Mouse (Mus musculus): Measurements from ENCODE around the gene Gm266.
"Not testable (repeated sequence)": the region's sequence is repeated elsewhere in the genome, so short reads cannot be mapped to it uniquely, and the experiment has no call there.

Gm266 gene

GRCm38 (mm10) chr12:111485652-111486306 lies at the start of gene Gm266:
Gene Gm266, minus strand, starts transcription at chr12:111485823.
- DNase-seq (ENCODE audit: low read depth), result no peak

GRCm38 (mm10) chr12:111535281-111535680 lies 49.7 kb upstream of the Gm266 start:
- DNase-seq (ENCODE audit: low read depth), result no peak

- DNase-seq (ENCODE audit: low read depth), result no peak
Observed at GRCm38 (mm10) chr12:111533096-111533794, 47.6 kb upstream of the Gm266 start.

DNA sequence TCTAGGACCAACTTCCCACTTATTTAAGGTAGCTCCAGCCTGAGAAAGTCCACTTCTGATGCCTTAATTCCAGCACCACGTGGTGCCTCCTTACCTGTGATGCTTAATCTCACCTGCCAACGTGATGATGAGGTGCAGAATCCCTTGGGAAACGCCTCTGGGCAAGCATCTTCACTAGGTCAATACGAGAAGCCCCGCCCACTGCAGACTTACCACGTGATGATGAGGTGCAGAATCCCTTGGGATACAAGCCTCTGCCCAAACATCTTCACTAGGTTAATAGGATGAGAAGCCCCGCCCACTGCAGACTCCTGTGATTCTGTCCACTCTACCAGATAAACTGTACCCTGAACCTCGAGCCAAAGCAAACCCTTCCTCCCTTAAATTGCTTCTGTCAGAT lies 43.6 kb upstream of the Gm266 start:
- no peak for DNase-seq (ENCODE audit: low read depth)

DNA sequence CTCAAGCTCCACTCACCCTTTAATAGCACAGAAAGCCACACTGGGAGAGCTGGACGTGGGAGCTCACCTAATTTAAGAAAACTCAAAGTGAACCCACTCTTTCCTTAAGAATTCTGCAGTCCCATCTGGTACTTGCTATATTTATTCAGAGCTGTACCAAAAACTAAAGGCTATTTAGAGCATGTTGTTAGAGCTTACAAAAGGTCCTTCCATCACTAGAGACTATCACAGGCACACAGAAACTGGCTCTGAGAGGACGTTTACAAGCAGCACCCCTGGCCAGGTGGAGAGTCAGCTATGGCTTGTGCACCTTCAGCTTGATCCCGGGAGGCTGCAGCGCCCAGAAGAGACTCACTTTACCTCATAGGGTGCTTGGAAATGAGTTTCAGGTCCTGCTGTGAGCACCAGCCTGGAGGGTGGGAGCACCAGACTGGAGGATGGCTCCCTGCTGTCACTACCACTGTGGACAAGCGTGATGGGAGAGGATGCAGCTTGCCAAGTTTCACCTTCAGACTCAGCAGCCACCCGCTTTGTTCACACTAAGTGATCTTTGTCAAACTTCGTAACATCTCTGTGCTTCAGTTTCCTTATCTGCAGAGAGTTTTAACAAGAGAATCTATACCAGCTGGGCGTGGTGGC lies 42.1 kb upstream of the Gm266 start:
- no peak for DNase-seq (ENCODE audit: low read depth)

DNA sequence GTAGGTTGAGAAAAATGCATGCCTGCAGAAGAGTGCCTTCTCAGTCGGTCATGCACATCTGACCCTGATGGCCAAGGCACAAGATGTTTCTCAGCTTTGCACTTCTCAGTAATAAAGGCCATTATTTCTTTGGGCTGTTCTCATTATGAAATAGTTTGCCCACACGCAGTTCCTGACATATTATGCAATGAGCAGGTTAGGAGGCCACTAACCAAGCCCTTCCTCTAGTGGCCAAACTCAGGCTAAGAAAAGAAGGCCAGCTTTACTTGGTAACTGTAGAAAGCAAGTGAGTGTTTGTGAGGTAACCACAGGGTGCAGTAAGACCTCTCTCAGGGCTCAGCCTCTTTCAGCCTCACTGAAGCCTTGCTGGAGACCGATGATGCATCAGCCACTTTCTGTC lies 39.3 kb upstream of the Gm266 start:
- no peak for DNase-seq (ENCODE audit: low read depth)

- no peak for DNase-seq (ENCODE audit: low read depth)
Observed at GRCm38 (mm10) chr12:111524469-111524868, 38.8 kb upstream of the Gm266 start.

GRCm38 (mm10) chr12:111520994-111521393 lies 35.4 kb upstream of the Gm266 start:
- DNase-seq (ENCODE audit: low read depth), result no peak

- no peak for DNase-seq (ENCODE audit: low read depth)
Observed at GRCm38 (mm10) chr12:111519821-111520220, 34.2 kb upstream of the Gm266 start.

GRCm38 (mm10) chr12:111518391-111518790 lies 32.8 kb upstream of the Gm266 start:
- DNase-seq (ENCODE audit: low read depth), result no peak

DNA sequence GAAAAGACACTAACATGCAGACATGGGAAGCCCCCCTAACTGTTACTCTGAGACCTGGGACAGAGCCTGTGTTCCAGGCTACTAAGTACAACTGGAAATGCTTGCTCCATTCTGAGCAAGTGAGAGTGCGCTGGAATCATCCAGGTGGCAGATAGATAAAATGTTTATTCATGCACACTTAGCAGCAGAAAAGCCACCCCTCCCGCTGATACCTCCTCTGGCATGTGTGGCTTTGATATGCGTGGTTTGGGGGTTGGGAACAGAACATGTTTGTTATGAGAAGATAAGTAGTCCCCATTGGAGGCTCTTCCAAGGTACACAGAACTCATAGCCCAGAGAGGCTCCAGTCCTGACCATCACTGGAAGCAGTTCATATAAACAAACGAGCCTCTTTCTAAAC lies 32.3 kb upstream of the Gm266 start:
- no peak for DNase-seq (ENCODE audit: low read depth)

GRCm38 (mm10) chr12:111516826-111517225 lies 31.2 kb upstream of the Gm266 start:
- no peak for DNase-seq (ENCODE audit: low read depth)

DNA sequence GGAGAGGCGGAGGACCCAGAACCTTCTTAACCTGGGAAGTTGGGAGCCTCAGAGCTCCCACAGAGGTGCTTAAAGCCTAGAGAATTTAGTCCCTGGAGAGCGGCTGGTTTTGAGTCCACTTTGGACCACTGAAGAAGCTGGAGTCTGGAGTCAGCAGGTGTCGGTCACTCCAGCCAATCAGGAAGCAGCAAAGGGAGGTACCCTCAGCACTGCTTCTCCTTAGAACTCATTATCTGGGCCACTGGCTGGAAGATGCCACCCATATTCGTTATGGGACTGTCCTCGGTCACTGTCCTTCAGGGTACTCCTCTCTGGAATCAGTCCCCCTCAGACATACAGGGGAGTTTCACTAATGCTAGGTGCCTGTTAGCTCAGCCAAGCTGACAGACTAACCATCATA lies 30.3 kb upstream of the Gm266 start:
- no peak for DNase-seq (ENCODE audit: low read depth)

GRCm38 (mm10) chr12:111514874-111515649 lies 29.4 kb upstream of the Gm266 start:
- no peak for DNase-seq (ENCODE audit: low read depth)

GRCm38 (mm10) chr12:111514231-111514792 lies 28.7 kb upstream of the Gm266 start:
- DNase-seq (ENCODE audit: low read depth), result no peak

DNA sequence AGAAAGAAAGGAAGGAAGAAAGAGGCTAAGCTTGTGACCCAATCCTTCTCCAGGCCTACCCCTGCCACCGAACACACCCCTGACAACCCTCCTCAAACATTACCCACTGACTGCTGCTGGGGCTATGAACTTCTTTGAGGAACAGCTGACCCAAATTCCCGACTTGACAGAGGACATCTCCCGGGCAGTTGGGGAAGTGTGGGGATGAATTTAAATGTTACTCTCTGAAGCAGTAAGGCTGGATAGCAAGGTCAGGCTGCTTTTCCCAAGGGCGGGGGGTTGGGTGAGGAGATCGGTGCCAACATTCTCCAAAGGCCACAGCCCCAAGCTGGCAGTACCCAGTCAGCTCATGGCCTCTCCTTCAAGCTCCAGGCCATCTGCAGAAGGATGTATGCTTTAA lies 28.1 kb upstream of the Gm266 start:
- DNase-seq (ENCODE audit: low read depth), result no peak

GRCm38 (mm10) chr12:111512572-111513063 lies 27.0 kb upstream of the Gm266 start:
- DNase-seq (ENCODE audit: low read depth), result no peak

GRCm38 (mm10) chr12:111508438-111508837 lies 22.8 kb upstream of the Gm266 start:
- not testable (repeated sequence) for DNase-seq (ENCODE audit: low read depth)

DNA sequence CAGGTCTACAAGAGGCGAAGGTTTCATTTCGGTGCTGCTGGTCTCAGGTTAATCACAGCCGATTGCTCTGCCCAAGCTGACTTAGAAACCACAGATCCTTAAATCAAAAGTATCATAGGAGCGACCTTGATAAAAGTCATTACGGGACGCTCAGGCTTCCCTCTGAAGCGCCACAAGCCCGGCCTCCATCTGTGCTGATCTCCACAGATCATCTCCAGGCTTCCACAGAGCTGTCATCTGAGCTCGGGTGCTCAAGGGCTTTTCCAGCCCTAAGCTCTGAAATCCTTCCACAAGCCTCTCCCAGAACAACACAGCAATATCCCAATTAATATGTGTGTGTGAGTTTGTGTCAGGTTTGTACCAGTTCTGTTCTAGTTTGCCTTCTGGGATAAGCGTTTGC lies 22.3 kb upstream of the Gm266 start:
- DNase-seq (ENCODE audit: low read depth), result no peak

GRCm38 (mm10) chr12:111507001-111507400 lies 21.4 kb upstream of the Gm266 start:
- no peak for DNase-seq (ENCODE audit: low read depth)

GRCm38 (mm10) chr12:111504904-111505303 lies 19.3 kb upstream of the Gm266 start:
- peak; percentile 96 for DNase-seq (ENCODE audit: low read depth)

- no peak for DNase-seq (ENCODE audit: low read depth)
Observed at GRCm38 (mm10) chr12:111503571-111503970, 17.9 kb upstream of the Gm266 start.

Measured in NIH3T3 (cell line).